Mouse (Mus musculus) right cerebral cortex, postnatal 4 days (tissue): Measurements from ENCODE around the gene Tmem56.

ENCODE experiments used
- DNase-seq: peaks from one replicate; pipeline ENCODE4 v3.0.0-alpha.2; 2022

Gene Tmem56

DNA sequence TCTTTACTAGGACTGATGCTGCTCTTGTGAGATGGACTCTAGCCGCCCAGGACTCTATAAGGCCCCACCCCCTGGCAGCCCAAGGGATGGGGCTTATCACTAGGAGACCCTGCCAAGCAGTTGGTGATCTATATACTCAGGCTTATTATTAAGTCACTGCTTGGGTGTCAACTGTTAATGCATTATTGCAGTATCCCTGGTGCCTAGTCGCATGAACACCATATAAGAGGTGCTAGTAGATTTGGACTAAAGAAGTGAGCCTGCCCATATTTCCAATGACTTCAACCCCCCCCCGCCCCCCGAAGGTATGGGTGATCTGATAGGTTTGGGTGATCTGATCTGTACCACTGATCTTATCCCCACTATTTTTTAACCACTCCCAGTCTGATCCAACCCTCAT, at the start of gene Tmem56:
Gene Tmem56, minus strand, starts transcription at position 101 of the 400 bp plus-strand sequence.
- DNase-seq: no peak

DNA sequence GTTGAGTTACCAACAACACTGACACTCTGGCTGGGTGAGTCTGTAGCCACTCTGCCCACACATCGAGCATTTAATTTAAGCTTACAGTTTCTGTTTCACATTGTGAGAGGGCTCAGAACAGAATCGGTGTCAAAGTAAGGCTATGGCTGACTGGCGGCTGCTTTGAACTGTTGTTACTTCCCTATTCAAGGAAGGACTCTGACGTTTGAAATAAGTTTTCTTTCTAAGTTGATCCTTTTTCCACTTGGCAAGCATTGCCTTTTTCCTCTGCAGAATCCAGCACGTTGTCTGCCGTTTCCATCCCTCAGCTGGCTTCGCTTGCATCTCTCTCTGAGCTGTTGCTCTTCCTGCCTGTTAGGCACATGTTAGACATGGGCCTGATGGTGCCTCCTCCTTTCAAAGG, 47.3 kb upstream of the Tmem56 start:
- DNase-seq: no peak

- no peak for DNase-seq
Measured at GRCm38 (mm10) chr3:121329647-121330046, 46.7 kb upstream of the Tmem56 start.

DNA sequence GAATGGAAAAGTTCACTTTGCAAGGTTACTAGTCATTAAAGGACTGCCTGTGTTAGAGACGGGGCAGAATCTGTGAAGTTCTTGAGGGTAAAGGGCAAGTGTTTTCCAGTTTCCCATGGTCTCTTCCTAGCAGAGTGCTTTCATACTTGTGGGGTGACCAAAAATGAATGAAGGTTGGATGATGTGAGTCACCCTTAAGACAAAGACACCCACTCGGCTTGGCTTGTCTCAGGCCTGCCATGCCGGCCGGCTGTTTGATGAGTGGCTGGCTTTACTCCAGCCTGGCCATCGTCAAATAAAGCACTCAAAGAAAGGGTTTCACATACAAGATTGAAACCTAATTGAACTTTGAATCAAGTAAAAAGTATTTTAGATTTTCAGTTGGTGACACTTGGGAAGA, 44.5 kb upstream of the Tmem56 start:
- no peak for DNase-seq

GRCm38 (mm10) chr3:121323371-121323770, 40.5 kb upstream of the Tmem56 start:
- DNase-seq: no peak

DNA sequence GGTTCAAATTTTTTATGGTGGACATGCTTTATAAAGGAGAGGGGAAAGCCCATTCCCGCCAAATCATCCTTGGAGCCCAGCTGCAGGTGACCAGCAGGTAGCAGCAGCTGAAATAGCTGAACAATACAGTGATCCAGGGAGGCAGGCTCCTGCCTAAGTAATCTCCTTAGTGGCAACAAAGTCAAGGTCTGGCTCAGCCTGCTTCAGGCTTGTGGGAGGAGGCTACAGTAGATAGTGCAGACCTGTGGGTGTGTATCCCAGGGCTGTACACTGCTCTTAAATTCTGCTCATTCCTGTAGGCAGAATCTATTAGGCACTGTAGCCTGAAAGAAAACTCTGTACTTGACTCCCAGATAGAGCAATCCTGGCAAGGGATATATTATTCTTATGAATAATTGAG, 38.0 kb upstream of the Tmem56 start:
- DNase-seq: no peak

GRCm38 (mm10) chr3:121319906-121320305, 37.0 kb upstream of the Tmem56 start:
- DNase-seq: no peak

DNA sequence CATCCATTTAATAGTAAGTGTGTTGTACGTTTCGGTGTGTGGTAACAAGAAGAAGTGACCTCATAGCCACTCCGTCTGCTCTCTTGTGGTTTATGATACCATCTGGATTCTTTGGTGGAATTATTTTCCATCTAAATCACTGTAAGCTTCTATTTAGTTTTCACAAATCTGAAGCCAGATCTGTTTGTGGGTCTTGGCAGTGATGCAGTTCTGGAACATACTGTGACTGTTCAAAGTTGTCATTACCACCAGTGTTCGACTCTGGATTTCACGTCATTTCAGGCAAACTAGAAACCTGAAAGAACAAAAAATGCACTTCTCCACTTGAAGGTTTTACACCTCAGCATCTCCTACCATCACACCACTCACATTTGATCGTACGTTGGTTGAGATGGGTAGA, 32.6 kb upstream of the Tmem56 start:
- no peak for DNase-seq

DNA sequence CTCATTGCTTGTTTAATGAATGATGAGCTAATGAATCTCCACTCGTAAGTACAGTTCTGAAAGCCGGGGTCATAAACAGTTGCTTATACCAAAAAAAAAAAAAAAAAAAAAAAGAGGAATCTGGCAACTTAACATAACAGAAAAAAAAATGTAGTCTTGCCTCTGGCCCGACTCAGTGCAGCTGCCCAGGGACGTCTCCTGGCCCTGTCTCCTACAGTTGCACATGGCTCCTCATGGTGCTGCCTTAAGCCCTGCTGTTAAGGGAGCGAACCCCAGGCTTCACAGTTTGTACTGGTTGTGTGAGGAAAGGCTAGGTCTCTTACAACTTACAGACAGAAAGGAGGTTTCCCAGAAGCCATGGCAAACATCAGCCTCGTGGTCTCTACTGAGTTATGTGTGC, 31.3 kb upstream of the Tmem56 start:
- DNase-seq: no peak

DNA sequence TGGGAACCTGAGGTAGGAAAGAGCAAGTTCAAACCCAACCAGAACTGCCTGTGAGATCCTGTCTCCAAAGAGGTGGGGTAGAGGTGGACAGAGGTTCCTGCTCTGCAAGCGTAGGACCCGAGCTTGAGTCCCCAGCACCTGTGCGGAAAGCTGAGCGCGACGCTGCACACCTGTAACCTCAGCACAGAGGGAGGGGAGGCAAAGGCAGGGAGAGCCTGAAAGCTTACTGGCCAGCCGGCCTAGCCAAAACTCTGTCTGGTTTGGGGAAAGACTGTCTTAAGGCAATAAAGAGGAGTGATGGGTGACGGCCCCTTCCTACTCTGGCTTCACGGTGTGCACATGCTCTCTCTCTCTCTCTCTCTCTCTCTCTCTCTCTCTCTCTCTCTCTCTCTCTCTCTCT, 30.1 kb upstream of the Tmem56 start:
- no peak for DNase-seq

GRCm38 (mm10) chr3:121312426-121312825, 29.5 kb upstream of the Tmem56 start:
- no peak for DNase-seq

DNA sequence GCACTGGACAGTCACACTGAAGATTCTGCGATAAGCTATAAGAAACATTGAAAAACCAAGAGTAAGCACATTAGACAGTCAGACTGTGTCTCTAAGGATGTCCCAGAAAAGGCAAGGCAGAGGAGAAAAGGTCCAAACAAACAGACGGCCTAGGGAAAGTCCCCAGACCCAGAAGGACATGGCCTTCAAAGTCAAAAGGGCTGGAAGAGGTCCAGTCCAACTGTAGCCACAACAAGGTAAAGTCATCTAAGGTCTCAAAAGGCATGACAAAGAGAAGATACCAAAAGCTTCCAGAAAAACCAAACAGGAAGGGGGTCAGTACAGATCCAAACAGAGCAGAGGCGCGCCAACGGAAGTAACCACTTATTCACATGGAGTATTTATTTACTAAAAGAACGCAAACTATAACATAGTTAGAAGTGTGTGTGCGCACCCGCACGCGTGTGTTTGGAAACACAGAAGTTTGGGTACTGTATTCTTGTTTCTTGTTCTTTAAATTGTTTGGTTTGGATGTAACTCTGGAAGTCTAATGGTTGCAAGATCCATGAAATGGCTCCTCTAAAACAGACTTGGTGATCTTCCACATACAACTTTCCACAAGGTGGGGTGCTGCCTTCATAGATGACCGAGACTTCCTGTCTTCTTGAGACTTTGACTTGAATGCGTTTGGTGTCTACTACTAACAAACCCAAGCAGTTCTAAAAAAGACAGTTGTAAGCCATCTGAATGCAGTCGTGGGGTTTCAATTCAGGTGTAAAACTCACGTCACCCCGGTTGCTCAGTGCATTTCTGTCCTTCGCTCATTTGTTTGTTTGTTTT, 27.2 kb upstream of the Tmem56 start:
- no peak for DNase-seq

GRCm38 (mm10) chr3:121309429-121309828, 26.5 kb upstream of the Tmem56 start:
- DNase-seq: no peak

DNA sequence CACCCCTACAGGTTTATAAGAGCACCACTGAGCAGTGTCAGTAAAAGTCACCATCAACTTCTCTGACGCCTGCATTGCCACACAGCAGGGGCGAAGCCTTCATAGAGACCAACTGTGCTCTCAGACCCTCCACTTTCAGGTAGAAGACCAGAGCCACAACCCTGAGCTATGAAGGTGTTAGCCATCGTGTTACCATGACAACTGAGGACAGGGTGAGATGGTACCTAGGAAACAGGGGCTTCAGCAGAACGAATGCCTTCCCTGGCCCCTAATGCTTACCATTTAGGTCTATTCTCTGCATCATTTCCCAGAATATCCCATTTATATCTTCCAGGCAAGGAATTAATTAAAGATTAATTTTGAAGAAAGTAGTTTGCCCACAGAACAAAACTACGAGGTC, 26.0 kb upstream of the Tmem56 start:
- no peak for DNase-seq

DNA sequence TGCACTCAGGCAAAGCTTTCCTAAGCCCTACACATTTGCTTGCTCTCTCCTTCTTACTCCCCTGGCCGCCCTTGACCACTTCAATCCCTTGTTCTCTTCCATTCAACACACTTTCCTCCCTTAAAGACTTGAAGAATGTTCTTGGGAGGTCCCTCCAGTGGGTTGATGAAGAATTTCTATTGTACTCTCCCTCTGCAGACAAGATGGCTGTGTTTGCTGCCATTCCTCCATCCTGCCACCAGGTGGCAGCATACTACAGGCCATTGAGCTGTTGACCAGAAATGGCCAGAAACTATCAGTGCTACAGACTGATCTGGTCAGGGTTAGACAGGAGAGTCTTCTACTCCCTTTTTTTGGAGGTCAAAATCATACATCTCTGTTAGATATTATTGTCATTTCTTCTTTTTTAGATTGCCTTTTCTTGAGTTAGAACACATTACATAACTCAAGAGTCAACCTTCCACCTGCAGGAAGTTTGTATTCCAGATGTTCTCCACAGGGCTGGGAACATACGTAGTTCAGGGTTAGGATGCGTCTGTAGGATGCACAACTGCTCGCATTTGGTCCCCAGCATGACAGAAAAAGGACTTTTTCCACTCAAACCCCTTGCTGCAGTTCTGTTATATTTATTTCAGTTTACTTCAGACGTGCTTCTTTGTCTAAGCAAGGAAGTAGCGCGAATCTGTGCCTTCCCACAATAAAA, 24.8 kb upstream of the Tmem56 start:
- peak; percentile 66 for DNase-seq

DNA sequence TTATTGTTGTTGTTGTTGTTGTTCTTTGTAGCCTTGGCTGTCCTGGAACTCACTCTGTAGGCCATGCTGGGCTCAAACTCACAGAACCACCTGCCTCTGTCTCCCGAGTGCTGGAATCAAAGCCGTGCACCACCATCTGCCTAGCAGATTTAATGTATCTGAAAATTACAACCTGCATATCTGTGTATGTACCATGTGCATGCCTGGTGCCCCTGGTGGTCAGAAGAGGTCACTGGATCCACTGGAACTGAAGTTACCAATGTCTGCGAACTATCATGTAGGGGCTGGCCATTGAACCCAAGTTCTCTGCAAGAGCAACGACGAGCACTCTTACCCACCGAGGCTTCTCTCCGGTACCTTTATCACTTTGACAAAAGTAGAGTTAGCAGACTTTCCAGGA, 23.7 kb upstream of the Tmem56 start:
- DNase-seq: no peak

DNA sequence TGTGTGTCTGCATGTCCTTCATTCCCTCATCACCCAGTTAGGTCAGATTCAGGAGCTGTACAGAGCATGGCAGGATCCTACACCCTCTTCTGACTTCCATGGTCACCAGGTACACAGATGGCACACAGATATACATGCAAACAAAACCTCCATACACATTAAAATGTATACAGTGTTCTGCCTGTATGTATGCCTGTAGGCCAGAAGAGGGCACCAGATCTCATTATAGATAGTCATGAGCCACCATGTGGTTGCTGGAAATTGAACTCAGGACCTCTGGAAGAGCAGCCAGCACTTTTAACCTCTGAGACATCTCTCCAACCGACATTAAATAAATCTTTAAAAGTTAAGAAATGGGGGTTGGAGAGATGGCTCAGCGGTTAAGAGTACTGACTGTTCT, 11.3 kb upstream of the Tmem56 start:
- DNase-seq: no peak

DNA sequence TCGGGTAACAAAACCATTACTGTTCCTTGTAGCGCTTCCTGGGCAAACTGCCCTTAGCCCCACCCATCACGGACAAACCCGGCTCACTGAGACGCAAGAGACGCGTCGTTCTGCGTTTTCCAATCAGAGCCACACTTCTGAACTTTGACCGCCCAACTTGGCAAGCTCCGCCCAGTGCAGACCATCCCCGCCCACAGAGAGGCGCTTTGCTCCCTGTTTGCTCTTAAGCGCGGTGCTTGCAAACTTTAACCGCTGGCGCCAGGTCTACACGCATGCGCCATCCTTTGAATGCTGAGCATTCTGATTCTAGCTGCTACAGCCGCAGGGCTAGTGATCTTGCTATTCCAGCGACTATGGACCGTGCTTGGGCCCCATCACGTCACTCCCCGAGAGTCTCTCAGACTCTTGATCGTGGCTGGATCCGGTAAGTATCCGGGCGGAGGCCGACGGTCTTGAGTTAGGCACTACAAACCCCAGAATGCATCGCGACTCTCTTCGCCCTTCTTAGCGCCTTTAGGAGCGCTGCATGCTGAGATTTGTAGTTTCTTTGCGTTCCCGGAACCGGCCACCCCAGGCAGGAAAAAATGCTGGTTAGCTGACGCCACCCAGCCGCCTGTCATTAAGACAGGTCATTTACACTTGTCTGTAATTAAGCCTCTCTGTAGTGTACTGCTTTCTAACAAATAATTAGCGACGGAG, 8.8 kb upstream of the Tmem56 start, which contains the start of gene Alg14:
Gene Alg14, plus strand, starts transcription at position 214 of the 699 bp plus-strand sequence.
- peak; percentile 92 for DNase-seq

DNA sequence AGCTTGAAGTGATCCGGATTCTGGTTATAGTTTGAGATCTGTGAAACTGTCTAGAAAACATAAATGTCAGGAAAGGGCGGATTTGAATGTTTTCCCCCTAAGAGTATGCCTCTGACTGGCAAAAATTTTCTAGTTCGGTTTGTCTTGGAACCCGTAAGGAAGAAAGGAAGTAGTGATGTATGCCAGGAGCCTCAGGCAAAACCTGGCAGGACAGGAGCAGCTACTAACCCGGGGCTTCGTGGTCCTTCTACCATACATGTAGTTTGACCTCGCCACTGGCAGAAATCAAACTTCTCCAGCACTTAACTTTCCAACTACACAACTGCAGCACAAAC, 8.3 kb upstream of the Tmem56 start:
- DNase-seq: no peak

DNA sequence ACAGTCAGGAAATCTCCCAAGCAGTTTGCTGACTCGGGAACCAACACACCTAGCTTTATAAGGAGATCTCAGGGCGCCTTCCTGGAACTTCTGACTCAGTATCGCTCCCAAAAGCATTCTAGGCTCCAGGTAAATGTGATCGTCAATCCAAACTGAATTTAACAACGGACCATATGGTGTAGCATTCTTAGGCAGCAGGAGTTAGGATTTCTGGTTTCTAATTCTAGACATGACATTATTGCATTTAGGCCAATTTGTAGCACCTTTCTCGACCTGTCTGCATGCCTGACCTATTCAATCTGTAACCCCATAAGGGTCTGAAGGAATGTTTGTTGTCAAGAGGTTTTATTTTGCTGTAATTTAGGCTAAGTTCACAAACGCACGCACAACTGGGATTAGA, 7.8 kb upstream of the Tmem56 start:
- DNase-seq: no peak

DNA sequence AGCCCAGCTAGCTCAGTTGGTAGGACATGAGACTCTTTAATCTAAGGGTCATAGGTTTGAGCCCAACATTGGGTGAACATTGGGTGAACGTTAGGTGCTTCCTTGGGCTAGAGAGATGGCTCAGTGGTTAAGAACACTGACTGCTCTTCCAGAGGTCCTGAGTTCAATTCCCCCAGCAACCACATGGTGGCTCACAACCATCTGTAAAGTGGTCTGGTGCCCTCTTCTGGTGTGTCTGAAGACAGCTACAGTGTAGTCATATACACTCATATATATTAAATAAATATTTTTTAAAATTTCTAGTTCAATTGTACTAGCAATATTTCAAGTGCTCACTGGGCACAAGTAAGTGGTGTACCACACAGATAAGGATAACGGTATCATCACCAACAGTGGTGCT, 4.3 kb upstream of the Tmem56 start:
- no peak for DNase-seq

- DNase-seq: no peak
Measured at GRCm38 (mm10) chr3:121285219-121285618, 2.3 kb upstream of the Tmem56 start.

- no peak for DNase-seq
Measured at GRCm38 (mm10) chr3:121279679-121280078, 3.2 kb downstream of the Tmem56 start.

DNA sequence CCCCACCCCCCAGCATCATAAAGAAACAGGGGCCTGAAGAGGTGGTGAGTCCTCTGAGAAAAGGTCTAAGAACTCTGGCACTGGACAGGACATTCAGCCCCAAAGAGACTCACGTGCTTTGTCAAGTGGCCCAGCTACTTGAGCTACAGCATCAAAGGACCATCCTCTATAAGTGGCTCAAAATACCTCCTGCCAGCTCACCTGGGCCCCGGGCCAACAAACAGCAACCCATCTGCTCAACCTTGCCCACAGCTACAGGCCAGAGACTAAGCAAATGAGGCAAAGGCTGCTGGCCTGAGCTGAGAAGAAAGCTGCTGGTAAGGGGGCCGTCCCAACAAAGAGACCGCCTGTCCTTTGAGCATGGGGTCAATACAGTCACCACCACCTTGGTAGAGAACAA, 5.3 kb downstream of the Tmem56 start:
- no peak for DNase-seq
